Mouse (Mus musculus): ENCODE results near the gene Nhsl1.

GRCm38 (mm10) chr10:18423557-18423956 is 104.8 kb downstream of the Nhsl1 start:
- TF ChIP-seq GATA1 (IDR thresholded peaks at IDR 0.05; ENCODE audit: borderline replicate concordance, low read length) = no peak
- no peak for TF ChIP-seq CTCF (IDR thresholded peaks at IDR 0.05; ENCODE audit: low read depth, low read length)
- no peak for TF ChIP-seq POLR2AphosphoS5 (IDR thresholded peaks at IDR 0.05; ENCODE audit: insufficient replicate concordance, low read depth, low read length)
